Mouse (Mus musculus) cerebellum, adult 2 months (tissue): Measurements from ENCODE around the gene Dnah11.

Experiments used
- CTCF ChIP-seq: fragments of 200-500 bp; IDR thresholded peaks from 2 replicates; pipeline ENCODE4 v1.5.1; 2011; ENCODE audit warnings: low read depth, mild to moderate bottlenecking, control low read depth, low read length, moderate library complexity, borderline replicate concordance; ENCODE audit not compliant: insufficient read depth
- POLR2A ChIP-seq: fragments of 200-500 bp; IDR thresholded peaks from 2 replicates; pipeline ENCODE4 v1.6.1; 2011; ENCODE audit warnings: low read length, control low read depth, borderline replicate concordance; ENCODE audit not compliant: insufficient read depth

- TF ChIP-seq POLR2A, result peak; percentile 23; the same call in 1 of the 2 replicates
- TF ChIP-seq CTCF, result no peak
Measured at GRCm38 (mm10) chr12:118104520-118104919, 94.3 kb downstream of the Dnah11 start.
